Mouse (Mus musculus): ENCODE measurements around the gene Fcer1g. TPM values are rescaled to one million over a fixed set of nuclear protein-coding genes. Genes with fewer than 3 reads are reported as not detected.

The Fcer1g gene
- polyA plus RNA-seq (2012; rRNA removed): 127 and 138 TPM in 2 replicates

GRCm38 (mm10) chr1:171234126-171234525, at the start of gene Fcer1g:
Gene Fcer1g (minus strand): TSS chr1:171234365.
- H3K4me1 ChIP-seq (replicated peaks; ENCODE audit: control insufficient read depth, insufficient read depth, low read length): peaks cover 4% of the 10 kb centered on the region; the same call in 1 of the 2 replicates
- 21% methylated on average over 14 of the region's 14 CpGs for WGBS
- peaks cover 50% of the 10 kb centered on the region for H3K36me3 ChIP-seq (ENCODE audit: control insufficient read depth, insufficient read depth, low read length)

DNA sequence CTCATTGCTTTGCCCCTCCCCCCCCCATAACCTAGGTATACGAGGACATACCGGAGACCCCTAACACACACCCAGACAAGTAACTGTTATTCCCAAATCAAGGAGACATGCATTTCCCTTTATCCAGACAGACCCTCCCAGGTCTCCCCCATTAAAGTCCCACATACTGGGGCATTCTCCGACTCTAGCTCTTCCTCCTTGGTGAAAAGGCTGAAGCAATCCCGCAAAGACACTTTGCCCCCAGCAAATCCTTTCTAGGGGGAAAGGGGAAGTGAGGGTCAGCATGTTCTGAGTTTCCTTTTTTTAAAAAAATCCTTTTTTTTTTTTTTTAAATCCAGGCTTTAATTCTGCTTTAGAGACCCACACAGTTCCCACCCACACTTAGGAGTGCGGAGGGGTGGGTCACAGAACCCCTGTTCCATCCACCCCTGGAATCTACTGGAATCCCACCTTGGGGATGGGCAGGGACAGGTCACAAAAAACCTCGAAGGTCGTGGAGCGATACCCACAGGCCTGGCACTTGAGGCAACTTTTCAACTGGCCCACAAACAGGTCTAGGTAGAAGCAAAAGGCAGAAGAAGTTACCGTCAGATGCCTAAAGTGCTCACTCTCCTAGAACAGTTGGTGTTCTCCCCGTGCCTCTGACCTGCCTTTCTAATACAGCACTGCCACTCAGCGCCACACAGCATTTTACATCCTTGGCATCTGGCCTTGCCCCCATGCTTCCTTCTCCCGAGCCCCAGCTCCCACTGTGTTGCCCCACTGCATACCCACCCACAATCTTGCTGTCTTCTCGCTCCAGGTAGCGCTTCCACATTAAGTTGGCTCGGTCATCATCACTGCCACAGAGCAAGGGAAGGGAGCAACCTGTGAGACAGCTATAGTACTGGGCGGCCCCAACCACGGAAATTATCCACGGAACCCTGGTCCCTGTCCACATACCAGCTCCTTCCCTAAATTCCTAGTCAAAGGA, 49.3 kb upstream of the Fcer1g start:
- H3K4me3 ChIP-seq (ENCODE audit: control insufficient read depth, insufficient read depth, low read length): no peak overlapping the region
- 88% methylated on average over 18 of the region's 18 CpGs for WGBS
- H3K27me3 ChIP-seq (ENCODE audit: control insufficient read depth, insufficient read depth, low read length): no peaks in the 10 kb centered on the region
- no peak overlapping the region for H3K27ac ChIP-seq (ENCODE audit: control insufficient read depth, insufficient read depth, low read length)
- H3K4me1 ChIP-seq (replicated peaks; ENCODE audit: control insufficient read depth, insufficient read depth, low read length): peaks cover 21% of the 10 kb centered on the region
- DNase-seq: no peak
- TF ChIP-seq POLR2A (IDR thresholded peaks at IDR 0.05; ENCODE audit: control insufficient read depth, extremely low read depth, insufficient read depth, low read length, poor library complexity): no peak
- TF ChIP-seq CTCF (IDR thresholded peaks at IDR 0.05; ENCODE audit: borderline replicate concordance, control insufficient read depth, extremely low read depth, insufficient read depth, low read length, poor library complexity): no peak
- peaks cover under 1% of the 10 kb centered on the region; the same call in 1 of the 2 replicates for H3K36me3 ChIP-seq (ENCODE audit: control insufficient read depth, insufficient read depth, low read length)

More at GRCm38 (mm10) chr1:171234126-171234525, at the start of gene Fcer1g:
- DNase-seq: no peak
- Histone ChIP-seq H3K27ac (ENCODE audit: control insufficient read depth, insufficient read depth, low read length) (no peak within 1 kb of the TSS), H3K4me3 (ENCODE audit: control insufficient read depth, insufficient read depth, low read length) (peak within 1 kb of the TSS; percentile 9; the same call in 1 of the 2 replicates), H3K27me3 (ENCODE audit: control insufficient read depth, insufficient read depth, low read length) (no peaks in the 10 kb centered on the region)
- TF ChIP-seq POLR2A (IDR thresholded peaks at IDR 0.05; ENCODE audit: control insufficient read depth, extremely low read depth, insufficient read depth, low read length, poor library complexity) (no peak), CTCF (IDR thresholded peaks at IDR 0.05; ENCODE audit: borderline replicate concordance, control insufficient read depth, extremely low read depth, insufficient read depth, low read length, poor library complexity) (no peak)

GRCm38 (mm10) chr1:171282086-171282805, 48.1 kb upstream of the Fcer1g start:
- no peak overlapping the region for H3K27ac ChIP-seq (ENCODE audit: control insufficient read depth, insufficient read depth, low read length)
- peaks cover 17% of the 10 kb centered on the region for H3K4me1 ChIP-seq (replicated peaks; ENCODE audit: control insufficient read depth, insufficient read depth, low read length)
- WGBS: 90% methylated on average over 18 of the region's 18 CpGs
- no peak for DNase-seq
- 0 out of 2 replicates have a peak, but pooled peaks cover 5% of the 10 kb centered on the region for H3K36me3 ChIP-seq (ENCODE audit: control insufficient read depth, insufficient read depth, low read length)
- H3K27me3 ChIP-seq (ENCODE audit: control insufficient read depth, insufficient read depth, low read length): no peaks in the 10 kb centered on the region
- H3K4me3 ChIP-seq (ENCODE audit: control insufficient read depth, insufficient read depth, low read length): no peak overlapping the region
- TF ChIP-seq CTCF (IDR thresholded peaks at IDR 0.05; ENCODE audit: borderline replicate concordance, control insufficient read depth, extremely low read depth, insufficient read depth, low read length, poor library complexity) (no peak), POLR2A (IDR thresholded peaks at IDR 0.05; ENCODE audit: control insufficient read depth, extremely low read depth, insufficient read depth, low read length, poor library complexity) (no peak)

GRCm38 (mm10) chr1:171281528-171281923, 47.4 kb upstream of the Fcer1g start:
- peak; percentile 83 for DNase-seq
- Histone ChIP-seq H3K36me3 (ENCODE audit: control insufficient read depth, insufficient read depth, low read length) (peaks cover 11% of the 10 kb centered on the region), H3K27ac (ENCODE audit: control insufficient read depth, insufficient read depth, low read length) (peak overlapping the region; percentile 85), H3K27me3 (ENCODE audit: control insufficient read depth, insufficient read depth, low read length) (no peaks in the 10 kb centered on the region), H3K4me1 (replicated peaks; ENCODE audit: control insufficient read depth, insufficient read depth, low read length) (peaks cover 13% of the 10 kb centered on the region), H3K4me3 (ENCODE audit: control insufficient read depth, insufficient read depth, low read length) (peak overlapping the region; percentile 83)
- WGBS: 1% methylated on average over 10 of the region's 10 CpGs
- TF ChIP-seq POLR2A (IDR thresholded peaks at IDR 0.05; ENCODE audit: control insufficient read depth, extremely low read depth, insufficient read depth, low read length, poor library complexity) (no peak), CTCF (IDR thresholded peaks at IDR 0.05; ENCODE audit: borderline replicate concordance, control insufficient read depth, extremely low read depth, insufficient read depth, low read length, poor library complexity) (0 out of 2 replicates have a peak, but pooled peaks have one; percentile 71)

DNA sequence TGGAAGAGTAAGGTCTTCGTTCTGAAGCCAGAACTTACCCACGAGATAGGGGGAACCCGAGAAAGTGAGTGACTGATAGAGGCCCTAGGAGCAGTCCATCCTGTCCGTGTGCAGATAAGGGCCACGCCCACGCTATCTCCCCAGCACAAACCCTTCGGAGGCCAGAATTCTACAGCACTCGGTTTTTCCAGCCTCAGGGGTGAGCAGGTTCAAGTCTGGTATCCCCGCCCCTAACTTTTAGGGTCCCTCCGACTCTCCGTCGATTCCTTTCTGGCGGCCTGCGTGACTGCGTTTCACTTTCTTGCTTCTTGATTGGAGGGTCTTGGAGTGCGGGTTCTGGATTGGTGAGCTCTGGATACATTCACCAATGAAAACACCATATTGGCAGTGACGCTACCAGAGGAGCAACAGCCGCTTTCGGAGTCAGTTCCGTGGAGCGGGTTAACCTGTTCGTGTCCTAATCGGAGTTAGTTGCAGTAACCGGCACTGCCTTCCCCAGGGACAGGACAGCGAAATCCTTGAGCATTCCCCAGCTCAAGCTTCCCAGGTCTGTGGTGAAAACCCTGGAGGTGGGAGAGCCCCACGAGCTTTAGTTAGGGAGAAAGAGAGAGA, 46.9 kb upstream of the Fcer1g start, which contains the start of gene Ppox:
Gene Ppox (minus strand): TSS at position 271 of the 612 bp plus-strand sequence.
- TF ChIP-seq POLR2A (IDR thresholded peaks at IDR 0.05; ENCODE audit: control insufficient read depth, extremely low read depth, insufficient read depth, low read length, poor library complexity) (no peak; the same call in 1 of the 2 replicates), CTCF (IDR thresholded peaks at IDR 0.05; ENCODE audit: borderline replicate concordance, control insufficient read depth, extremely low read depth, insufficient read depth, low read length, poor library complexity) (no peak)
- peak; percentile 88 for DNase-seq
- peaks cover 16% of the 10 kb centered on the region for H3K36me3 ChIP-seq (ENCODE audit: control insufficient read depth, insufficient read depth, low read length)
- H3K27ac ChIP-seq (ENCODE audit: control insufficient read depth, insufficient read depth, low read length): peak within 1 kb of the TSS; percentile 85
- H3K27me3 ChIP-seq (ENCODE audit: control insufficient read depth, insufficient read depth, low read length): no peaks in the 10 kb centered on the region
- peaks cover 12% of the 10 kb centered on the region for H3K4me1 ChIP-seq (replicated peaks; ENCODE audit: control insufficient read depth, insufficient read depth, low read length)
- H3K4me3 ChIP-seq (ENCODE audit: control insufficient read depth, insufficient read depth, low read length): peak within 1 kb of the TSS; percentile 83
- under 1% methylated on average over 26 of the region's 26 CpGs for WGBS

Measured in thymus, adult 2 months (tissue).